Mouse (Mus musculus) brain, adult 10 weeks (tissue): ENCODE results near the gene Defa34. TPM values are rescaled to one million over a fixed set of nuclear protein-coding genes. Genes with fewer than 3 reads are reported as not detected.

ENCODE experiments used
- polyA plus RNA-seq: library from polyadenylated mRNA; stranded (reverse); fragments of 350-450 nt; fragmentation: Illumina TruSeq; extraction: RNeasy Lipid Tissue Mini Kit (QIAGEN cat#74804); gene quantifications from one replicate; pipeline ENCODE4 v1.2.3, GENCODE M21; 2015; ENCODE audit warnings: low read depth, low replicate concordance

The Defa34 gene
- not detected for polyA plus RNA-seq

GRCm38 (mm10) chr8:21665497-21665896 is at the start of gene Defa34:
Gene Defa34 (plus strand): TSS chr8:21665797.

GRCm38 (mm10) chr8:21617883-21618282 is 47.7 kb upstream of the Defa34 start, which contains the start of gene Defa26:
Gene Defa26 (plus strand): TSS chr8:21618183.

GRCm38 (mm10) chr8:21655480-21655879 is 10.1 kb upstream of the Defa34 start, which contains the start of gene Defa17:
Gene Defa17 (plus strand): TSS chr8:21655780.

DNA sequence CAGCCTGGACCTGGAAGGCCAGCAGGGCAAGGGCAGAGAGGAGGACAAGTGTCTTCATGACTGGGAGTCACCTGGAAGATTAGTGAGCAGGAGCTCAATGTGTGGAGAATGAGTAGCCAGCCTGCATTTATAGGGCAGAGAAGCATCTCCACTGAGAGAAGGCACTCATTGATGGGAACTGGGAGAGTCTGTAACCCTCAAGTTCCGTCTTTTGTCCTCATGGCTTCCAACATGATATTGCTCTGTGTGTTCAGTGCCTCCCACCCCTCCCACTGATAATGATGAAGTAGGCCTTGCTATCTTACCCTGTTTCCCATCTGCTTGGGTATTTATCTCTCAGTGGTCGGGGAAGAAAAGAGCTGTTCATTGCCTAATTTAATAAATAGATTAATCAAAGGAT is 37.9 kb downstream of the Defa34 start, which contains the start of gene AY761184:
Gene AY761184 (minus strand): TSS at position 101 of the 400 bp plus-strand sequence.

Other genes with a start within 250 kb of the Defa34 start
- gene Defa36, start 238.4 kb upstream of the Defa34 start, polyA plus RNA-seq, result not detected
- gene Gm7849, start 209.2 kb upstream of the Defa34 start, polyA plus RNA-seq, result not detected
- not detected for gene Defa20, start 156.5 kb upstream of the Defa34 start, polyA plus RNA-seq
- not detected for gene Defa32, start 136.8 kb upstream of the Defa34 start, polyA plus RNA-seq
- not detected for gene Defa37, start 100.4 kb upstream of the Defa34 start, polyA plus RNA-seq
- gene Defa28, start 82.8 kb upstream of the Defa34 start, polyA plus RNA-seq, result not detected
- not detected for gene Gm7861, start 71.3 kb upstream of the Defa34 start, polyA plus RNA-seq
- not detected for gene Defa26, start 47.6 kb upstream of the Defa34 start, polyA plus RNA-seq
- gene Defa17, start 10.0 kb upstream of the Defa34 start, polyA plus RNA-seq, result not detected
- not detected for gene AY761184, start 37.8 kb downstream of the Defa34 start, polyA plus RNA-seq
- not detected for gene Defa24, start 68.7 kb downstream of the Defa34 start, polyA plus RNA-seq
- gene Defb50, start 157.7 kb downstream of the Defa34 start, polyA plus RNA-seq, result not detected
- gene Defb2, start 174.1 kb downstream of the Defa34 start, polyA plus RNA-seq, result not detected
- not detected for gene Defb10, start 193.1 kb downstream of the Defa34 start, polyA plus RNA-seq
- not detected for gene Defb9, start 219.6 kb downstream of the Defa34 start, polyA plus RNA-seq
- gene Defb11, start 240.6 kb downstream of the Defa34 start, polyA plus RNA-seq, result 3.0 TPM